Mouse (Mus musculus): ENCODE measurements around the gene Pvalb.
A peak's percentile ranks its signal among the peaks of the same experiment; 100 is the strongest.

The Pvalb gene

DNA sequence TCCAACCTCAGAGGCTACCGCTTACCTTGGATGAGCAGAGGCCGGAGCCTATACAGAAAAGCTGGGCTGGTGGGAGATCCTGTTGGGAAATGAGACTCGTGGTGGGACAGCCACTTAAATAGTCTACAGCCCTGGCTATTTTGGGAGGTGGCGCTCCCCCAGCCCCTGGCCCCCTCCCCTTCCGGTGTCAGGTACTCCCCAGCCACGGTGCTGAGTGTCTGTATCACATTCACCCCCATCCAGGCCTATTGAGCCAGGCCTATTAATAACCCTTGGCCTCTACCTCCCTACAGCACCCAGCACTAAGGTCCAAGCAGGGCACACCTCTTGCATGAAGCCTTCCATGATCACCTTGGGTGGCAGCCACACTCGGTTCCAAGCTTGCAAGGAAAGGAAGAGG is at the start of gene Pvalb:
Gene Pvalb (minus strand): TSS at position 89 of the 400 bp plus-strand sequence.
- no peak for DNase-seq (ENCODE audit: low read depth, low spot score)

DNA sequence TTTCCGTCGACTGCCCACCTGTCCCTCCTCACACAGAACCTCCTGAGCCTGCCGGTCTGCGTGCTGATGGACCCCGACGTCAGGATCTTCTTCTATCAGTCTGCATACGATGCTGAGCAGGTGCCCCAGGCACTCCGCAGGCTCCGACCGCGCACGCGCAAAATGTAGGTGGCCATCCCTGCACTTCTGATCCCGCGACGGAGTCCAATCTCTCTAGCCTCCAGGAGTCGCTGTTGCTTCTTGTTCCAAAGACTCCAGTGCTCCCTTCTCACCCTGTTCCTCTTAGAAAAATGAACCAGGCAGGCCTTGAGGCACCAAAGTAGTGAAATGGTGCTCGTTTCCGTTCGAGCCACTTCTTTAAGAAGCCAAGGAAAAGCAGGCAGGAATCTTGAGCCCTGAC is 48.6 kb upstream of the Pvalb start:
- DNase-seq (ENCODE audit: low read depth, low spot score) = no peak

DNA sequence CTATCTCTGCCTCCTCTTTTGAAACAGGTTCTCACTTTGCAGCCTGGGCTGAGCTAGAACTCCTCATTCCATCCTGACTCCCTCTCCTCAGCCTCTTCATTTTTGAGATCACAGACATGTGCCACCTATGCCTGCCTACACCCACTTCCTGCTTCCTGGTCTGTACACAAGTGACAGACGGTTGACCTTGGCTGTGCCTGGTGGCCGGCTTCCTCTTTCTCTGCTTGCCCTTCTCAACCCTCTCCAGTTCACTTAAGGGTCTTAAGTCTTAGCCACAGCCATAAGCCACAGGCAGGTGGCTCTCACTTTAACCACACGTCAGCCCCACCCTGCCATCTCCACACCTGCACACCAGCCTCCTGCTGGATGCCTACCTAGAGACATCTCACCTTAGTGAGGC is 42.2 kb upstream of the Pvalb start:
- DNase-seq (ENCODE audit: low read depth, low spot score) = no peak

DNA sequence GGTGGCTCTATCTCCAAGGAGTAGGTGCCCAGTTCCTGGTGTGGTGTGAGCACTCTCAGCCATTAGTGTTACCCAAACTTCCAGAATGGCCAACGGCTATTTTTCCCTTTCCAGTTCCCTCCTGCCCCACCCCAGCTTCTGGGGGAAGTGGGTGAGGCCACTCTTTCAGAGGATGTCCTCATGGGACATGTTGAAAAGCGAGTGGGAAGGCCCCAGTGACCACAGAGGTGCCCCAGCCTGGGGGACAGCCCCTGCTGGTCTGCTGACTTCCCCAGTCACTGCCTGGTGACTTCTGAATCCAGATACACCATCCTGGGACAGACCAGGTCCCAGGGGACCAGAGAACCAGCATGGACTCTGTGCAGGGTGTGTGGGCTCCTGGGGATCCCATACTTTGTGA is 41.5 kb upstream of the Pvalb start:
- DNase-seq (ENCODE audit: low read depth, low spot score) = no peak

DNA sequence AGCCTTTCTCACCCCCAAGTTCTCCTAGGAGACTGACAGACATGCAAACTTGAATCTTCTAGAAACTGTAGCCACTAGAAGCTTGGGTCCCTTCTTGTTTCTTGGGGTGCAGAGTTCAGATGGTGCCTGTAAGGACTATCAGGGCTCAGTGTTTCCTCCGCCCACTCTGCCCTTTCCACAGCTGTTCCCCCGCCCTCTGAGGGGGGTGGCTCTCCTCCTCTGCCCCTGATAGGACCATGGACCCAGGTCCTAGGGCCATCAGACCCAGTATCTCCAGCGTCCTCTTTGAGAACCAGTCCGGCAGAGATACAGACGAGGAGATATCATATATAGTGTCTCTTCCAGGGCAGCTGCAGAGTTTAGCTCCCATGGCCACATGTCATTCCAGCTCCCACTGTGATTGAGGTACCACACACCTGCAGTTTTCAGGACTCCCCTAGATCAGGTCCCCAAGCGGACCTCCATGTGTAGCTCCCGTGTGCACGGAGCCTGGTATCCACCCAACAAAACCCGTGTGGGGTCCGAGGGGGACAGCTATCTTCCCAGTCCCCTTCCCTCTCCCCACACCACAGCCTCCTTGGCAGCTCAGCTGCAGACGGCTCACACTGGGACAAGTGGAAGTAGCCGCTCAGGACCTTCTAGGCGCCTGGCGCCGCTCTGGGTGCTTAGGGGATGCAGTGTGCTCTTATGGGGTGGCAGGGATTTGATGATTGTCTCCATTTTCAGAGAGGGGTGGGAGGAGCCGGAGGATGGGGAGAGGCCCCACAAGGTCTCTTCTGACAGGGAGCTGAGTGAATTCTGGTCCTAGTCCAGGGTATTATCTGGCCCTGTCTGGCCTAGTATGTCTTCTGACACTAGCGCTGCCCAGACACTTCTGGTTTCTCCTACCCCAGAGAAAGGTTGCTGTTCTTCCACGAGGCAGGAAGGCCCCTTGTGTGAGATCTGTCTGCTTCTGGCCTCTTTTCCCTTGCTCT is 40.2 kb upstream of the Pvalb start:
- no peak for DNase-seq (ENCODE audit: low read depth, low spot score)

DNA sequence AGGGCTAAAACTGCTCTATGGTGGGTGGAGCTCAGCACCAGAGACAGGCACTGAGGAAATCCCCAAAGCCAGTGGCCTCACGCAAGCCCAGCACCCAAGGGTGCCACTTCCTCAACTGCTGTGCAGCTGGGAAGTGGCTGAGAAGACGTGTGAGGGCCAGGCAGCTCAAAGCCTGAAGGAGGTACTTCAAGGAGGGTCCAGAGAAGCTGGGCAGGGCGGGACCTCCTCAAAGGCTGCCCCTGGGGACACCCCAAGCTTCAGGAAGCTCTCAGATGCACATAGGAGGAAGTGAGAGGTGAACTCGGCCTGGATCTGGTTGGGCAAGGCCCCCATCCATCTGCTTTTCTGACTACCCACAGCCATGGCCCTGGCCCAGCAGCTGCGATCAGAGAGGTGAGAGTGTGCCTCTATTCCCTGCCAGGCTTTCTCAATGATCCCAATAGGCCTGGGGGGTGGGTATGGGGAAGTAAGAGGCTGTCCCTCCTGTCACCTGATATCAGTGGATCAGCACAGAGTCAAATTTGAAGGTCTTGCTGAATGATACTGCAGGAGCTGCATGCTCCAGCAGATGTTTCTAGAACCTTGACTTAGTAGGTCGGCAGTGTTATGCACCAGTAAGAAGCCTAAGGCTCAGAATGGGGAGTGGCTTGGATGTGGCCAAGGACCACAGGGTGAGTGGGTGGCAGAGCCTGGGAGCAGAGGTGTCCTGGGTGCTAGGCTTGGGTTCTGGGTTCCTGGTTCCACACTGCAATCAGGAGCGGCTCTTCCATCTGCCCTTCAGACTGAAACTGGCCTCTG is 38.7 kb upstream of the Pvalb start, which contains the start of gene Ncf4:
Gene Ncf4 (plus strand): TSS at position 107 of the 798 bp plus-strand sequence.
- no peak for DNase-seq (ENCODE audit: low read depth, low spot score)

DNA sequence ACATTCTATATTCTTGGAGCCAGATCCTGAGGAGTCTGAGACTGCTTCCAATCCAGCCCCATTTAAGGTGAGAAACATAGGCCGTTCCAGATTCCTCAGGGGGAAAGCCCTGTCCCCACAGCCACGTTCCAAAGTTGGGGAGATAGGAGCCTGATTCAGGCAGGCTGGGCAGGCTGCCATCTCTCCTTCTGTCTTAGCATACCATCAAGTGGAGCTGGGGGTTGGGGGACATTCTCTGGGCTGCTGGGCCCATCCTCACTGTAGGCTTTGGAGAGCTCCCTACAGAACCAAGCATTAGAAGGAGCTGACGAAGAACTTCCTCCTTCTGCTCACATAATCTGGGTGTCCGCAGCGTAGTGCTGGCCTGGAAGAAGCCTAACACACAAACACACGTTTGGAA is 37.6 kb upstream of the Pvalb start:
- DNase-seq (ENCODE audit: low read depth, low spot score) = no peak

DNA sequence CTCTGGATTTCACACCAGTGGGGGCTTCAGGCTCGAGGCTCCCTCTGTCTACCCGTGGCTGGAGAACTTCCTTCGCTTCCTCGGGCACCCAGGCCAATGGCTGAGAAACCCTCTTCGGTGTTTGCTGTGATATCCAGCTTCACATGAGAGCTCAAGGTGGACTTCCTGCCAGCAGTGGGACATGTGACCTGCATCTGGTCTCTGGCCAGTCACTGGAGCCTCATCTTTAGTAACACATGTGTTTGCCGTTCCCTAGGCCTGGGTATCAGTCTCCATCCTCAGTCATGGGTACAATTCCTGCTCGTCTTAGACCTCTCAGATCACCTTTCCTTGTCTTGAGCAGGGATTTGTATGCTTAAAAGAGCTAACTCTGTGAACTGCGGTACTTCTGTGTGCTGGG is 36.9 kb upstream of the Pvalb start:
- DNase-seq (ENCODE audit: low read depth, low spot score) = no peak

DNA sequence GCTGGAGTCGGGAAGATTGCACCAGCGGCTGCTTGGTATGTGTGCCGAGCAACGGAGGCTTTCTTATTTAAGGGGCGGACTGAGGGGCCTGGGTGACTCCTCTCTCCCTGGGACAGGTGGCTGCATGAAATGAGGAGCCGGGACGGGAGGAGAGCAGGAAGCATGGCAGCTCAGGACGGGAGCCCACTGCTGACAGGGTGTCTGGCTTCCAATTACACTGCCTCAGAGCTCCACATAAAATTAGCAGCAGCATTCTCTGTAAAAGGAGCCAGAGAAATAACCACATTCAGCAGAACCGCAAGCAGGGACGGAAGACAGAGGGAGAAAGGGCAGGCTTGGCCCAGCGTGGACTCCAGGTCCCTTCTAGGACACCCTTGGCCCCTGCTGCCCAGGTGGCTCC is 35.1 kb upstream of the Pvalb start:
- no peak for DNase-seq (ENCODE audit: low read depth, low spot score)

DNA sequence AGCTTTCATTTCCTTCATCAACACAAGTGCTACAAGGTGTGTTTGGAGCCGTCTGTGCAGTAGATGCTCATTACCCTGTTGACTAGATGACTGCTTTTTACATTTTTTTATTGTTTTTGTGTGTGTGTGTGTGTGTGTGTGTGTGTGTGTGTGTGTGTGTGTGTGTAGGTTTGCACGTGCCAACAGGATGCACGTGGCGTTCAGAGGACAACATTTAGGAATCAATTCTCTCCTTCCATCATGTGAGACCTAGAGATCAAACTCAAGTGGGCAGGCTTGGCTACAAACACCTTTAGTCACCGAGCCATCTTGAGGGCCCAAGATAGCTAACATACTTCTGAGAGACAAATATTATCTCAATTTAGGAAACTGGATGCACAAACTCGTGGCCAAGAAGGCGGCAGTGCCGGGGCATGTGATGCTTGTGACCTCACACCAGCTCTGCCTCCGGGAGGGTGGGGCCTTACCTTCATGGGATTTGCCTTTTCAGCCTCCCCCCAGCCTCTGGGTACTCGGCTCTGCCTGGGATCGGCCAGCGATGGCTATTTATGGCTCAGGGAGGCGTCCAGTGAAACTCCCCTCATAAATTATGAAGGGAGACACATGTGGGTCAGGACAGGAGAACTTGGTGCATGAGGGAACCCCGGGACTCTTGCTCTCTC is 33.9 kb upstream of the Pvalb start:
- no peak for DNase-seq (ENCODE audit: low read depth, low spot score)

DNA sequence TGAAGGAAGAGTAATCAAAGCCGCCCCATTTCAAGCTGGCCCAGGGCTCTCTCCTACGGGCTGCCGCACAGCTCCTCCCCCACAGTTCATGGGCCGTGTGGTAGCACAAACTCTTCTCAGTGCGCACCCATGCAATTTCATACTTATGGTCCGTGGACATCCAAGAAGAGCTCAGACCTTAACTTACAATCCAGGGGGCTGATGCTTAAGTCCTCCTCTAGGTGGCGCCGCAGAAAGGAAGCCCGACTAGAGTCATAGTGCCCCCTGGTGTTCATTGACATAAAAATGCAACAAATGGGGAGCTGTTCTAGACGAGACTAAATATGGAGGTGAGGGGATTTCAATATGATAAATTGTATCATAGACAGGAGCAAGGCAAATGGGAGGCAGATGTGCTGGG is 33.3 kb upstream of the Pvalb start:
- DNase-seq (ENCODE audit: low read depth, low spot score) = peak; percentile 68

DNA sequence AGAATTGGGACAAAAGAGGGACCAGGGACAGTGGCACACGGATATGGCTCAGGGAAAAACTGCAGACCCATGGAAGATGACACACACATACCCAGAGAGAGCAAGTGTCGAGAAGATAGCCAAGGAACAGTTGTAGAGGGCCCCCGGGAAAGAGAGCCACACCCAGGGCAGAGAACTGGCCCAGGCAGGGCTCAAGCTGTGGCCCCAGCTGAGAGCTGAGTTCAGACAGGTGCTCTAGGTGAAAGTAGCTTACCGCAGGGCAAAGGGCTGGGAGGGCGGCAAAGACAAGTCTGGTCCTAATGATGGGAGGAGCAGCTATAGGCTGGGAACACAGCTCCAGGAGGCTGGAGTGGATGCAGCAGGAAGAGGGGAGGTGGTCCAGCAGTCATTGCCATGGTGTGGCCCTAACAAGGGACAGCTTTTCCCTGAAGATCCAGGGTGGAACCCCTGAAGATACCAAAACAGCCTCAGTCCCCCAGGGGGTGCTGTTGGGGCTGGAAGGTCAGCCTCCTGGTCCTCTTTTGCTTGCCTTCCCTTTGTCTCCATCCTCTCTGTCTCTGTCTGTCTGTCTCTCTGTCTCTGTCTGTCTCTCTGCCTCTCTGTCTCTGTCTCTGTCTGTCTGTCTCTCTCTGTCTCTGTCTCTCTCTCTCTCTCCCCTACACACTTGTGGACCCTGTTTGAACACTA is 28.8 kb upstream of the Pvalb start:
- DNase-seq (ENCODE audit: low read depth, low spot score) = no peak

DNA sequence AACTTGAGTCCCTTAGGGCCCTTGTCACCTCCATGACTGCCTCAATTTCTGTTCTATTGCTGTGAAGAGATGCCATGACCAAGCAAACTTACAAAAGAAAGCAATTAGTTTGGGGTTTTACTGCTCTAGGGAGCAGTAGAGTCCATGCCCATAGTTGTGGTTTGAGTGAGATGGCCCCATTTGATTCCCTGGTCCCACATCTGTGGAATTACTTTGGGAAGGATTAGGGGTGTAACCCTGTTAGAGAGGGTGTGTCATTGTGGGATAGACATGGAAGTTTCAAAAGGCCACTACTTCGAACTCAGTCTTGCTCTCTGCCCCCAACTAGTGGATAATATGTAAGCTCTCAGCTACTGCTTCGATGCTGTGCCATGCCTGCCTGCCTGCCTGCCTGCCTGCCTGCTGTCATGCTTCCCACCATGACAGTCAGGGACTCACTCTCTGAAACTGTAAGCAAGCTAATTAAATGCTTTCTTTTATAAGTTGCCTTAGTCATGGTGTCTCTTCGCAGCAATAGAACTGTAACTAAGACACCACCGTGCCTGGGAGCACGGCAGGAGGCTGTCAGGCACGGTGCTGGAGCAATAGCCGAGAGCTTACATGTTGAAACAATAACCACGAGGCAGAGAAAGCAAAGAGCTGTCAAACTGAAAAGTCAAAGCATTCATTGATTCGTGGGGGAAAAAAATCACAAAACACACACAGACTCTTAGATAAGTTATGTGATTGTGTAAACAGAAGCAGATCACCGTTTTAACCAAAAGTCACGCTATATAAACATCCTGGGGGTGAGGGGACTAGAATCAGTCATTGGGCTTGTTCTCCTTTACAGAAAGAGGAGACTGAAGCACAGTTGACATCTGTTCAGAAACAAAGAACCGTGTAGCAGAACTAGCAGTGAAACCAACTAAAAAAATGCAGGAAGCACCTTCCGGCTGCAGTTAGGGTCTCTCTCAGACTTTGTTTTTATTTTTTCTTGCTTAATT is 25.4 kb upstream of the Pvalb start:
- no peak for DNase-seq (ENCODE audit: low read depth, low spot score)

DNA sequence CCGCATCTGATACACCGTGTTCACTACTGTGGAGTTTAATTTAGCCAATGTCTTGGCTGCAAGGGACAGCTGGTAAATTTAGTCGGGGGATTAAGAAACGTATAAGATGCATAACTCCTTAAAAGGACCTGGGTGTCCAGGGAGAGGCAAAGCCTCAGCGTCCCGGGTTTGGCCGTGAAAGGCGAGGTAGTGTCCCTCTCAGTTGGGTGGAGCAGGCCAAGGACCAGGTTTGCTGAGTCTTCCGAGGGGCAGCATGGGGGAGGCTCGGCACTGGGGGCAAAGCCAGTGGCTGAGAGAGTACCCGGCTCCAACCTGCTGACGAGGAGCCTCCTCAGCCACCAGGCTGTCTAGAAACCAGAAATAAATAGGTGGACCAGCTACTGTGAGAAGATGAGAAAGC is 21.6 kb upstream of the Pvalb start:
- DNase-seq (ENCODE audit: low read depth, low spot score) = no peak

DNA sequence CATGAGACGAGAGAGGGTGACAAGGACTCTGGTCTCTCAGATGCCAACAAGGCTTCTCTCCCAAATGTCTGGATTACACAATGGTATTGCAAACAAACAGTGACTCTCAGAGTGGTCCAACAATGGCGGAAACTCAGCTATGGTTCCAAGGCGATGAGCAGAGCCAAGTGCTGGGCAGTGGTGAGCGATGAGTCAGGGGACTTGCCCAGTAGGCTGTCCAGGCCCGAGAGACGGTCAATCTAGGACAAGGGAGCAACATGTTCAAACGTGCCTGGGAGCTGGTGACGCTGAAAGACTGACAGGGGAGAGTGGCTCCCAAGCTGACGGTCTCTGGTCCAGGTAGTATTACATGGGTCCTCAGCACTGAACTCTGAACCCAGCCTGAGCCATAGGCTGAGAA is 9.1 kb upstream of the Pvalb start:
- DNase-seq (ENCODE audit: low read depth, low spot score) = no peak

DNA sequence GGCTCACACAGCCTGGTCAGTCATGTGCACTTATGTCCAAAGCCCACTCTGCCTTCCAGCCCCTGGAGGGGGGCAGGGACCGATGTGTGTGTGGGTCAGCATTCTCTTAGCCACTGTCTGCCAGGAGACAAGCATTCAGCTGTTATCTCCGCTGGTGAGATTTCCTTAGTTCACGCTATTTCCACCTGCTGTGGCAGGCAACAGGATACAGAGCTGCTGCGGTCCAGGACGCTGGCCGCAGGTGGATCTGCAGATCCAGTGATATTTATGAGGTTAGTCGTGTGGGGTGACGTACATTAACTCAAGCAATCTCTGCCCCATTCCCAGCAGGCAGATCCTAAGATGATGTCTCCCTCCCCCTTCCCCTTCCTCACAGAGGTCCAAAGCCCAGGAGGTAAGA is 5.2 kb upstream of the Pvalb start:
- no peak for DNase-seq (ENCODE audit: low read depth, low spot score)

DNA sequence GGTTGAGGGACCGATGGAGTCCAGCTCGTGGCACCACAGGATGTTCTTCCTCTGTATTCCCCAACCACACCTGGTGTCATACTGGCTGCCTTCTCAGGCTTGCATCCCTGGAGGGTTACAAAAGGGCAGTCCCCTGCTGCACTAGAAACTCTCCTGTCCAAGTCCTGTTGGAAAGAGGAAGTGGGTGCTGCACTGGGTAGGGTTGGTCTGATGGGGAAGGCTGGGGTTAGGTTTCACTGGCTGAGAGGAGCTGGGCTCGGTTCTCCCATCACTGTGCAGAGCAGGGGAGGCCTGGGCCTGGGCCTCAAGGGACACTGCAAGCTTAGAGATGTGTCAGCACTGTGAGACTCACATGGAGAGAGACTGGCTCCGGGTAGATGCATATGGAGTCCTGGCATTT is 4.0 kb upstream of the Pvalb start:
- DNase-seq (ENCODE audit: low read depth, low spot score) = no peak

DNA sequence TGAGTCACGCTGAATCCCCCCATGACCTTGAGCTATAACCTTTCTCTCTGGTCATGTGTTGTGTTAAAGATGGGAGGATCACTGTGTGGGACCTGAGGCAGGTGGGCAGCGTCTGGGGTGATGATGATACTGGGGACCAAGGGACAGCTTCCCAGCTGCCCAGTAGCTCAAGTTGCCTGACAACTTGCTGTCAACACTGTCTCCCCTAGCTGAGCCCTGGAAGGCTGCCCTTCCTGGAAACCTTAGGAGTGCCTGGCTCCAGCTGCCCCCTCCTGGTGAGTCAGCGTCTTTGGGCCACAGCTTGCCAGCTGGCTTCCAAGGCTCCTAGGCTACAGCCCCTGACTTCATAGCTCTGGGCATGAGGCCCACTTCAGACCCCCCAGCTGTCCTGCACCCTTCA is 1.0 kb downstream of the Pvalb start:
- no peak for DNase-seq (ENCODE audit: low read depth, low spot score)

DNA sequence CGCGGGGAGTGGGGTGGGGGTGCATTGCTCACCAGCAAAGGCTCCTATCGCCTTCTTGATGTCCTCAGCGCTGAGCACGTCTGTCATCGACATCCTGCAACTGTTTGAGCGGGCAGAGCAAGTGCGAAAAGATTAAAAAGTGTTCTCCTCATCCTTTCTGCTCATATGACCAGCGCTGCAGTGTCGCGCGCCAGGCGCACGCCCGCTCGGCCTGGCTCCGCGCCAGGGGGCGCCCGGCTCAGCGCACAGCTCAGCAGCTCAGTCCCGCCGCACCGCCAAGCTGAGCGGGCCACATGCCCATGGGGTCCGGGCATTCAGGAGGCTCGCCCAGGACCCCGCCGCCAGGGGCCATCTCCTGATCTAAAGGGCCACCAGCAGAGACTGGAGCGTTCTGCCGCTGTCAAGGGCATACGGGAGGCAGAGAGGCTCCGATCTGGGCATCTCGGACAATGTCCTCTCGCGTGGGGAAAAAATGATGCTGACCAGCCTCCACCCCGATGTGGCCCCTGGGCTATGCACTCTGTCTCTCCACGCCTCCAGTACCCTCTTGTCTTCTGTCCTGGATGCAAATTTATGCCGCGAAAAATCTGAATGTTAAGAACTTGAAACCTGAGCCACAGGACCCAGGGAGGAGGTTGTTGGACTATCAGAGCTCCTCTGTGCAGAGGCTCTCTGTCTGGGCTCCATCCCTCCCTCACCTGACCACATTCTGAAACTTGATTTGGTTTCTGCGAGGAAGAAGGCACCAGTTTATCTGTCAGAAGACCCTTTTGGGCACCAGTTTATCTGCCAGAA is 1.9 kb downstream of the Pvalb start:
- no peak for DNase-seq (ENCODE audit: low read depth, low spot score)

Data from telencephalon, adult 2 months (tissue).